Mouse (Mus musculus): ENCODE results near the gene E2f1.

E2f1 gene

DNA sequence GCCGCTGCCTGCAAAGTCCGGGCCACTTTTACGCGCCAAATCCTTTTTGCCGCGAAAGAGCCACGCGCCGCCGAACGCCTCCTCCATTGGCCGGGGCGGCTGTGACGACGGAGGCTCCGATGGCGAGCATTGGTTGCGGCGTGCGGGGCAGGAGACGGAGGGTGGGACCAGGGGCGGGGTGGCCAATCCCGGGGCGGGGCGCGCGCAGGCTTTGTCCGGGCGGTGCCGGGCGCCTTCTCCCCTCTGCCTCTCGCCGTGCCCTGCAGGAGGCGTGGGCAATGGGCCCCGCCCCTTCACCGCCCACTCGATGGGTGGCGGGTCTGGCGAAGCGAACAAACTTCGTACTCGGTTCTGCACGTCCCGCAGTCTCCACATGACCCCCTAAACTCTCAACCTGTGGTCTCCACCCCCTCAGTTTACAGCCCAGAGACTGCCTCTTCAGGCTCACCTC lies at the start of gene E2f1:
Gene E2f1, minus strand, starts transcription at position 57 of the 451 bp plus-strand sequence.
- peak; percentile 92 for DNase-seq (ENCODE audit: low spot score)

DNA sequence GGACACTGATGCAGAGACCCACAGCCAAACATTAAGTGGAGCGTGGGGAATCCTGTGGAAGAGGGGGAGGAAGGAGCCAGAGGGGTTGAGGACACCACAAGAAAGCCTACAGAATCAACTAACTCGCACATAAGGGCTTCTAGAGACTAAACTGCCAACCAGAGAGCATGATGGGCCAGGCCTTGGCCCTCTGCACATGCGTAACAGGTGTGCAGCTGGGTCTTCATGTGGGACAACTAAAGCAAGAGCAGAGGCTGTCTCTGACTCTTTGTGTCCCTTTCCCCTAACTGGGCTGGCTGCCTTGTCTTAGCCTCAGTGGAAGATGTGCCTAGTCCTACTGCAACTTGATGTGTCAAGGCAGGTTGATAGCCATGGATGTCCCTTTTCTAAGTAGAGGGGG lies 47.4 kb upstream of the E2f1 start:
- DNase-seq (ENCODE audit: low spot score), result no peak

- DNase-seq (ENCODE audit: low spot score), result no peak
These were observed 46.0 kb upstream of the E2f1 start for GRCm38 (mm10) chr2:154615674-154616073.

GRCm38 (mm10) chr2:154614841-154615576 lies 45.3 kb upstream of the E2f1 start:
- no peak for DNase-seq (ENCODE audit: low spot score)

DNA sequence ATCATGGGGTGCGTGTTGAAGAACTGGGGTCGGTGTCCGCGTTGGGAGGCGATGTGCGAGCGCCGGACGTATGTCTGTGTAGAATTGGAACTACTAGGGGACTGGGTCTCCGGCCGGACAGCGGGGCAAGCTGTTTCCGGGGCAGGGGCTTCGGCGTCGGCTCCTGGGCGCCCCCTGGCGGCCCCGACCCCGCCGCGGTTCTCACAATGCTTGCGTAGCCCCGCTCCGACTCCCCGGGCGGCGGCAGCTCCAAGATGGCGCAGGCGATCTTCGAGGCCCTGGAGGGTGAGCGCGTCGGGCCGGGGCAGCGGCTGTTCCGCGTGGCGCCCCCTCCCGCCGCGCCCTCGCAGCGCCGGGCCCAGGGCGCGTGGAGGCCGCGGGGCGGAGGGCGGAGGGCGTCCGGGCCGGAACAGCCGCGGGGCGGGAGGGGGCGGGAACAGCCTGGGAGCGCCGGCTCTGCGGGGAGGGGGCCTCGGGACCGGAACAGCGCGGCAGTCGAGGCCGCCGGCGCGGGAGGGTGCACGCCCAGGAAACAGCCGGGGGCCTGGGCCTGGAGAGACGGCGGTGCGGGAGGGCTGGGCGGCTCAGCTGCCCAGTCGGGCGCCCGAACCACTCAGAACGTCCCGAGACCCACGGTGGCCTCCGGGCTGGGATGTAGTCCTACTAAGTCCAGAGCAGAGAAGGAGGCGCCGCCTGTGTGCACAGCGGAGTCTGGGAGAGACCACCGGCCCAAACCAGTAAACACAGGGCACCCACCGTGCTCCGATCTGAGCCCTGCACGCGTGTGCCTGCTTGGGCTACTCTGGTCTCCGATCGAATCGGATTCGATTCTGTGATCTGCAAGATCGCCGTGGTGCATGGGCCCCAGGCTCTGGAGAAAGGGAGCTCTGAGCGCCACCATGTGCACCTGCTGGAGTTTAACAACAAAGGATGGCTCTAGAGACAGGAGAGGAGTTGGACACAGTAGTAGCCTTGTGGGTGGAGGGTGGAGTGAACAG lies 43.7 kb upstream of the E2f1 start, which contains the start of the genes Zfp341 and 4930519P11Rik:
Gene Zfp341, plus strand, starts transcription at position 180 of the 998 bp plus-strand sequence.
Gene 4930519P11Rik, minus strand, starts transcription at position 320 of the 998 bp plus-strand sequence.
- DNase-seq (ENCODE audit: low spot score), result peak; percentile 91

- no peak for DNase-seq (ENCODE audit: low spot score)
These were observed 39.5 kb upstream of the E2f1 start for GRCm38 (mm10) chr2:154609050-154609767.

GRCm38 (mm10) chr2:154606965-154607364 lies 37.3 kb upstream of the E2f1 start:
- no peak for DNase-seq (ENCODE audit: low spot score)

DNA sequence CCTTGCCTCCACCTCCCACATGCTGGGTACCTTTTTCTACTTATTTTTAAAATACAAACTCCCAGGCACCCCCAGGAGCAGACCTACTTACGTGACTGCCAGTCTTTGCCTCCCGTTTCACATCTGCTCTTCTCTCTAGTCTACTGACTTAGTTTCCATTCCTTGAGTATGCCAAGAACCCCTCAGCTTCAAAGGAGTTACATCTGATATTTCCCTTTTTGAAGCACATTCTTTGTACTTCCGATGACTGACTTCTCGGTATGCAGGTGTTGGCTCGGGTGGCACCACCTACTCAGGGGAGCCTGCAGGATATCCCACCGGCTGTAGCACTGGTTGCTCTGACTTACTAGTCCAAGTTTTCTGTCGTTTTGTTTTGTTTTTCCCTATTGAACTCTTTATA lies 34.5 kb upstream of the E2f1 start:
- no peak for DNase-seq (ENCODE audit: low spot score)

DNA sequence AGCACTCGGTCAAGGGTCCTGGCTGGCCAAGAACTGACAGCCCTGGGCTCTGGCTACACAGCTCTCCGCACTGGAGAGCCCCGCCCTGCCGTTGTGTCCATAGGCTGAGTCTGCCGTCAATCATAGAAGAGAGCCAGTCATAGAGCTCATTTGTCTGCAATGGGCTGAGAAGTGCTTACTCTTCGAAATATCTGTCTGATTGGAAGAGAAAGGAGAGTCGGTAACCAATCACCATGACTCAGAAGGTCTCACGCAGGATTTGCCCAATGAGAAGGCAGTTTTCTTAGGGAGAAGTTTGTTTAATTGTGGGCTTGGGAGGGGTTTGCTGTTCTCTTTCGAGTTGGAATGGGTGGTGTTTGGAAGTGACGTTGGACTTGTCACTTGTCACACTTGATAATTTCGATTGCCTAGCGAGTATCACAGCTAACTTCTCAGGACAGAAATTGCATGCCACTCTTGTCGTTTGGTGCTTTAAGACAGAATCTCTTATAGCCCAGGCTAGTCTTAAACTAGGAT lies 34.0 kb upstream of the E2f1 start, which contains the start of gene Pxmp4:
Gene Pxmp4, minus strand, starts transcription at position 71 of the 516 bp plus-strand sequence.
- peak; percentile 100 for DNase-seq (ENCODE audit: low spot score)

GRCm38 (mm10) chr2:154603007-154603637 lies 33.4 kb upstream of the E2f1 start:
- DNase-seq (ENCODE audit: low spot score), result no peak

- DNase-seq (ENCODE audit: low spot score), result no peak
These were observed 31.6 kb upstream of the E2f1 start for GRCm38 (mm10) chr2:154601324-154601723.

DNA sequence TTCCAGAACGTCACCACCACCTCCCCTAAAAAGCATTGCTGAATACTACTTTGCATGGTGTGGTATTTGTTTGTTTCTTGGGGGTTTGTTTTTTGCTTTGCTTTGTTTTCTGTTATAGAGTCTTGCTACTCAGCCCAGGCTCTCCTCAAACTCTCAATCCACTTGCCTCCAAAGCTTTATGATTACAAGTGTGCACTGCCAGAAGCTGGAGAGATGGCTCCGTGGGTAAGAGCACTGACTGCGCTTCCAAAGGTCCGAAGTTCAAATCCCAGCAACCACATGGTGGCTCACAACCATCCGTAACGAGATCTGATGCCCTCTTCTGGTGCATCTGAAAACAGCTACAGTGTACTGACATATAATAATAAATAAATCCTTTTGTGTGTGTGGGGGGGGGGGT lies 30.9 kb upstream of the E2f1 start:
- DNase-seq (ENCODE audit: low spot score), result no peak

- no peak for DNase-seq (ENCODE audit: low spot score)
These were observed 27.7 kb upstream of the E2f1 start for GRCm38 (mm10) chr2:154597399-154597798.

DNA sequence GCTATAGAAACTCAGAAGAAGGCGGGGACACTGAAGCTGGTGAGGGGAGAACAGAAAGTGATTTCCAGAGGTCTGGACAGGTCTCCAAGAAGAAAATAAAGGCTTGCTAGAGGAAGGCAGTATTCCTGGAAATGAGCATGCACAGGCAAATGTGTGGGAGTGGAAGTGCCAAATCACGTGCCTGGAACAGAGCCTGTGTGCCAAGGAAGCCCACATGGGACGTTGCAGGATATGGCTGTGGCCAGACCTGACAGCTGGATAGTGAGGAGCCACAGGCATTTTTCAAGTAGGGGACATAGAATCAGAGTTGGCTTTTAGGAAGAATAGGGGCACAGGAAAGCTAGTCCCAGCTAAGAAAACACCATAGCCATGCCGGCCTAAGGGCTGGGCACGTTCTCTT lies 26.1 kb upstream of the E2f1 start:
- DNase-seq (ENCODE audit: low spot score), result no peak

- DNase-seq (ENCODE audit: low spot score), result no peak
These were observed 23.3 kb upstream of the E2f1 start for GRCm38 (mm10) chr2:154593025-154593424.

DNA sequence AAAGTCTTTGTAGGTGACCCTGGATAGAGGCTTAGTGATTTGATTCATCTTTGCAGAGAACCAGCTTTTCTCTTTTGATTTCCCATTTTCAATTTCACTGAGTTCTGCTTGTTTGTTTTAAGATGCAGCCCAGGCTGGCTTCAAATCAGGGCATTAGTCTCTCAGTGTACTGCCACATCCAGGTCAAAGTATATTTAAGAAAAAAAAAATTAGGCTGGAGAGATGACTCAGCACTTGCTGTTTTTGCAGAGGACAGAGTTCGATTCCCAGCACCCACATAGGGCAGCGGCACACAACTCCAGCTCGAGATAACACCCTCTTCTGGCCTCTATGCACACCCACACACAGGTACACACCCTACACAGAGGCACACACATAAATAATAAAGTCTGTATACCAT lies 21.5 kb upstream of the E2f1 start:
- no peak for DNase-seq (ENCODE audit: low spot score)

DNA sequence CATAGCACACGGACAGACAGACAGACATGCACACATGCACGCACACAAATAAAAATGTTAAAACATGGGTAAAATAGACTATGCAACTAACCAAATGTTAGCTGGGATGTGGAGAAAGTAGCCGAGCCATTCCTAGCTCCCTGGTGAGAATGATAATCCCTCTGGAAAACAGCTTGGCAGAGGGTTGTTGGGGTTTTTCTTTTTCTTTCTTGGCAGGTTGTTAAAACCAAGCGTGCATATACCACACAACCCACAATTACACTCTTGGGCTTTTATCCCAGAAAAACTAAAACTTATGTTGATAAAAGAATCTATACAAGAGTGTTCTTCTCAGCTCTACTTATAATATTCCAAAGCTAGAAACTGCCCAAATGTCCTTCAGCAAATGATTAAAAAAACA lies 19.4 kb upstream of the E2f1 start:
- DNase-seq (ENCODE audit: low spot score), result no peak

DNA sequence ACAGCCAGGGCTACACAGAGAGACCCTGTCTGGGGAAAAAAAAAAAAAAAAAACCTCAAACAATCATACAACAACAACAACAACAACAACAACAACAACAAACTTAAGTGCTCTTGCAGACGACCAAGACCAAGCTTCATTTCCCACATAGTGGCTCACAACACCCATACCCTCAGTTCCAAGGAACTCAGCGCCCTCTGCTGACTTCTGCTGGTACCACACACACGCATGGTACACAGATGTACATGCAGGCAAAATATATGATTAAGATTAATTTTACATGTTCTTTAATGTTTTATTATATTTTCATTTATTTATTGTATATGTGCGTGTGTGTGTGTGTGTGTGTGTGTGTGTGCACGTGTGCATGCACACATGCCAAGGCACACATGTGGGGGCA lies 16.7 kb upstream of the E2f1 start:
- no peak for DNase-seq (ENCODE audit: low spot score)

- DNase-seq (ENCODE audit: low spot score), result no peak
These were observed 15.4 kb upstream of the E2f1 start for GRCm38 (mm10) chr2:154584931-154585601.
